Mouse (Mus musculus) limb, embryonic 11.5 days (tissue): ENCODE measurements around the gene Fam166a. TPM values are rescaled to one million over a fixed set of nuclear protein-coding genes. Genes with fewer than 3 reads are reported as not detected.

Experiments
- ATAC-seq: fragments of 200-750 bp; cut with Nextera tagmentation; 2 replicates; pipeline ENCODE4 v1.8.0; 2017; ENCODE audit warnings: low read depth; ENCODE audit not compliant: insufficient number of reproducible peaks, low FRiP score, low TSS enrichment
- DNase-seq: peaks from one replicate; pipeline ENCODE4 v3.0.0-alpha.2; 2015; ENCODE audit warnings: low spot score
- H3K27ac ChIP-seq: fragments of 300-500 bp; sonication (generic); replicated peaks from 2 replicates; pipeline ENCODE4 v1.5.1; 2014; ENCODE audit warnings: low read depth, mild to moderate bottlenecking, low read length
- H3K27me3 ChIP-seq: fragments of 300-500 bp; sonication (generic); 2 replicates; pipeline ENCODE4 v1.6.1; 2014; ENCODE audit warnings: mild to moderate bottlenecking, low read length, mixed read lengths; ENCODE audit not compliant: control insufficient read depth, insufficient read depth
- H3K36me3 ChIP-seq: fragments of 300-500 bp; sonication (generic); 2 replicates; pipeline ENCODE4 v1.6.1; 2014; ENCODE audit warnings: mild to moderate bottlenecking, low read length, moderate library complexity, mixed read lengths; ENCODE audit not compliant: control insufficient read depth, insufficient read depth
- H3K4me1 ChIP-seq: fragments of 300-500 bp; sonication (generic); 2 replicates; pipeline ENCODE4 v1.6.1; 2014; ENCODE audit warnings: low read length, mixed read lengths; ENCODE audit not compliant: control insufficient read depth, insufficient read depth
- H3K4me2 ChIP-seq: fragments of 300-500 bp; sonication (generic); 2 replicates; pipeline ENCODE4 v1.6.1; 2014; ENCODE audit warnings: low read depth, mild to moderate bottlenecking, moderate library complexity; ENCODE audit not compliant: severe bottlenecking
- H3K4me3 ChIP-seq: fragments of 300-500 bp; sonication (generic); 2 replicates; pipeline ENCODE4 v1.5.1; 2014; ENCODE audit warnings: low read depth, low read length
- H3K9ac ChIP-seq: fragments of 300-500 bp; sonication (generic); 2 replicates; pipeline ENCODE4 v1.6.1; 2014; ENCODE audit warnings: mild to moderate bottlenecking, low read length
- H3K9me3 ChIP-seq: fragments of 300-500 bp; sonication (generic); 2 replicates; pipeline ENCODE4 v1.6.1; 2016; ENCODE audit warnings: low read length; ENCODE audit not compliant: control insufficient read depth
- WGBS: fragments of 180-500 bp; shearing (Covaris S2); extraction: QIAGEN DNeasy Blood & Tissue Kit; methylation state at CpG from one replicate; pipeline ENCODE4 v1.1.7; 2014; 5-methylcytosine and 5-hydroxymethylcytosine counted together
- polyA plus RNA-seq: library from polyadenylated mRNA; unstranded; fragments of >200 nt; fragmentation: Nextera tagmentation; extraction: Ambion mirVana; gene quantifications from 2 replicates; pipeline ENCODE4 v1.2.1, GENCODE M21; 2014

Fam166a gene
- polyA plus RNA-seq, 1 experiment from 2014 or later: not detected

- WGBS: 91% methylated on average over 2 of the region's 2 CpGs
- Histone ChIP-seq H3K4me2 (no peak overlapping the region), H3K27ac (no peak overlapping the region), H3K4me3 (no peak overlapping the region), H3K27me3 (peaks cover 8% of the 10 kb centered on the region), H3K36me3 (peaks cover 36% of the 10 kb centered on the region), H3K9me3 (no peaks in the 10 kb centered on the region), H3K9ac (no peak overlapping the region), H3K4me1 (peaks cover 5% of the 10 kb centered on the region; the same call in 1 of the 2 replicates)
- DNase-seq (no peak), ATAC-seq (no peak)
Measured at GRCm38 (mm10) chr2:25200631-25201030, 17.9 kb upstream of the Fam166a start.

DNA sequence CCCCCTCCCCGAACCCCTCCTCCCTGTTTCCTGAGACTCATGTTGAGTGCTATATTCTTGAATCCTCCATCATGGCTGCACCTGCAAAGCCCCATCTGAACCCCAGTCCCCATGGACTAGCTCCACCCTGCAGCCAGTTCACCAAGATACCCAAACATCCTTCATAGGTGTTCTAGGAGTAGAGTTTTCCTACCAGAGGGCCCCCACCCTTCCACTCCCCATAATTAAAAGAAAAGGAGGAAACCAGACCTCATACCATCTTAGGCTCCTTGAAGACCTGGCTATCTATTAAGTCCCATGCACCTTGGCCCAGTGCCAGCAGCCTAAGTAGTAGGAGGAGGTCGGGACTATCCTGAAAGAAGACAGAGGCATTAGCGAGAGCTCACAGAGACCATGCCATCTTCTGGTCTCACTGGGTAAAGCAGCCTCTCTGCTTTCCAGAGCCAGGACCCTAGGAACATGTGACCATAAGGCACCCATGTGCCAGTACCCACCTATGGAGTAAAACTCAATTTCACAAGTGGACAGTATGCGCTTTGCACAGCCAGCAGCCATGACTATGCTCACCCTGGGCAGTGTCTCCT lies 14.8 kb upstream of the Fam166a start:
- Histone ChIP-seq H3K4me3 (no peak overlapping the region), H3K4me2 (no peak overlapping the region), H3K27ac (no peak overlapping the region), H3K27me3 (no peaks in the 10 kb centered on the region), H3K4me1 (no peaks in the 10 kb centered on the region), H3K9ac (no peak overlapping the region), H3K36me3 (peaks cover 45% of the 10 kb centered on the region), H3K9me3 (no peaks in the 10 kb centered on the region)
- WGBS: 77% methylated on average over 4 of the region's 4 CpGs
- ATAC-seq: no peak
- no peak for DNase-seq

GRCm38 (mm10) chr2:25207593-25207992 lies 11.0 kb upstream of the Fam166a start:
- ATAC-seq (no peak), DNase-seq (no peak)
- no peak overlapping the region for H3K27ac ChIP-seq
- H3K9me3 ChIP-seq: no peaks in the 10 kb centered on the region
- no peak overlapping the region for H3K9ac ChIP-seq
- no peak overlapping the region for H3K4me3 ChIP-seq
- 75% methylated on average over 1 of the region's 1 CpGs for WGBS
- H3K36me3 ChIP-seq: peaks cover 27% of the 10 kb centered on the region
- no peaks in the 10 kb centered on the region for H3K27me3 ChIP-seq
- no peak overlapping the region for H3K4me2 ChIP-seq
- peaks cover 10% of the 10 kb centered on the region for H3K4me1 ChIP-seq

GRCm38 (mm10) chr2:25210686-25211085 lies 7.9 kb upstream of the Fam166a start:
- H3K9me3 ChIP-seq: no peaks in the 10 kb centered on the region
- peaks cover 10% of the 10 kb centered on the region for H3K4me1 ChIP-seq
- peaks cover 10% of the 10 kb centered on the region for H3K36me3 ChIP-seq
- ATAC-seq (no peak; the same call in 1 of the 2 replicates), DNase-seq (no peak)
- H3K27ac ChIP-seq: peak overlapping the region; percentile 83
- peak overlapping the region; percentile 91 for H3K4me3 ChIP-seq
- H3K9ac ChIP-seq: peak overlapping the region; percentile 85
- no peaks in the 10 kb centered on the region for H3K27me3 ChIP-seq
- H3K4me2 ChIP-seq: peak overlapping the region; percentile 92
- WGBS: under 1% methylated on average over 24 of the region's 24 CpGs

GRCm38 (mm10) chr2:25211121-25211670 lies 7.3 kb upstream of the Fam166a start, which contains the start of gene Nelfb:
Gene Nelfb, minus strand, starts transcription at chr2:25211489.
- peak within 1 kb of the TSS; percentile 85 for H3K9ac ChIP-seq
- H3K27me3 ChIP-seq: no peaks in the 10 kb centered on the region
- H3K36me3 ChIP-seq: peaks cover 7% of the 10 kb centered on the region; the same call in 1 of the 2 replicates
- no peaks in the 10 kb centered on the region for H3K9me3 ChIP-seq
- ATAC-seq: peak; percentile 92
- H3K4me2 ChIP-seq: peak within 1 kb of the TSS; percentile 92
- peak within 1 kb of the TSS; percentile 83 for H3K27ac ChIP-seq
- peaks cover 10% of the 10 kb centered on the region for H3K4me1 ChIP-seq
- H3K4me3 ChIP-seq: peak within 1 kb of the TSS; percentile 91
- peak; percentile 95 for DNase-seq
- WGBS: under 1% methylated on average over 44 of the region's 44 CpGs

DNA sequence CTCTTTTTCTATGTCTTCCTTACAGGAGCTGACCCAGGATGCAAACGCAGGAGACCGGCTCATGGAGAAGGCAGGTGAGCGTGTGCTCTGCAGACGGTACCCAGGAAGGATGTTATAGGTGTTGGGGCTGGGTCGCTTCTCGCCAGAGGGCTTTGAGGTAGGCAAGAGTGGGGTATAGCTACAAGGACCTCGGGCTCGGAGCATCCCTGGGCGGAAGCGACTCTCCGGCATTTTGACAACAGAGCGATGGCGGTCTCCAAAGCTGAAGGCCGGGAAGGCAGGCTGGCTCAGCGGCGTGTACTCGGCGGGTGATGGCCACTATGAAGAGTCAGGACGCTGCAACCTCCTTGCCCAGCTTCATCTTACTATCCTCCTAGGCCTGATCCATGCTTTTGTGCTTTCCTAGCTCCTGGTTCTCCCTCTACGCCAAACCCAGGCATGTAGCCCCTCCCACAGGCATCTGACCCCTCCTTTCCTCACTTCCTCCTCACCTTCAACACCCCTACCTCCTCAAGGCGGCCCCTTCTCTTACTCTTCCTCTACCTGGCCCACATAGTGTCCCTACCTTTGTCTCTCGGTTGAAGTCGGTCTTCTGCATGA lies 5.2 kb upstream of the Fam166a start:
- H3K27ac ChIP-seq: no peak overlapping the region
- H3K36me3 ChIP-seq: 0 out of 2 replicates have a peak, but pooled peaks cover 2% of the 10 kb centered on the region
- no peak for ATAC-seq
- H3K9ac ChIP-seq: no peak overlapping the region
- H3K4me3 ChIP-seq: no peak overlapping the region
- no peaks in the 10 kb centered on the region for H3K9me3 ChIP-seq
- no peaks in the 10 kb centered on the region for H3K27me3 ChIP-seq
- WGBS: 65% methylated on average over 23 of the region's 23 CpGs
- no peak for DNase-seq
- H3K4me1 ChIP-seq: peaks cover 10% of the 10 kb centered on the region
- H3K4me2 ChIP-seq: no peak overlapping the region

- Histone ChIP-seq H3K27me3 (no peaks in the 10 kb centered on the region), H3K9me3 (no peaks in the 10 kb centered on the region), H3K4me3 (no peak within 1 kb of the TSS), H3K9ac (no peak within 1 kb of the TSS), H3K27ac (no peak within 1 kb of the TSS), H3K4me1 (peaks cover 10% of the 10 kb centered on the region), H3K36me3 (no peaks in the 10 kb centered on the region), H3K4me2 (no peak within 1 kb of the TSS)
- no peak for ATAC-seq
- DNase-seq: no peak
- 82% methylated on average over 3 of the region's 3 CpGs for WGBS
Measured at GRCm38 (mm10) chr2:25214444-25214843, 4.1 kb upstream of the Fam166a start, which contains the start of gene Stpg3. Gene Stpg3, minus strand, starts transcription at chr2:25214637.

- H3K4me3 ChIP-seq: no peak overlapping the region
- H3K27ac ChIP-seq: no peak overlapping the region
- H3K4me2 ChIP-seq: no peak overlapping the region
- no peak for DNase-seq
- 60% methylated on average over 2 of the region's 2 CpGs for WGBS
- no peaks in the 10 kb centered on the region for H3K4me1 ChIP-seq
- ATAC-seq: no peak
- no peak overlapping the region for H3K9ac ChIP-seq
- H3K9me3 ChIP-seq: no peaks in the 10 kb centered on the region
- no peaks in the 10 kb centered on the region for H3K27me3 ChIP-seq
- peaks cover 2% of the 10 kb centered on the region; the same call in 1 of the 2 replicates for H3K36me3 ChIP-seq
Measured at GRCm38 (mm10) chr2:25217666-25218065, 879 bp upstream of the Fam166a start.
